8 mouse cellular contexts compared by ENCODE assay signal in the genomic region with DNA sequence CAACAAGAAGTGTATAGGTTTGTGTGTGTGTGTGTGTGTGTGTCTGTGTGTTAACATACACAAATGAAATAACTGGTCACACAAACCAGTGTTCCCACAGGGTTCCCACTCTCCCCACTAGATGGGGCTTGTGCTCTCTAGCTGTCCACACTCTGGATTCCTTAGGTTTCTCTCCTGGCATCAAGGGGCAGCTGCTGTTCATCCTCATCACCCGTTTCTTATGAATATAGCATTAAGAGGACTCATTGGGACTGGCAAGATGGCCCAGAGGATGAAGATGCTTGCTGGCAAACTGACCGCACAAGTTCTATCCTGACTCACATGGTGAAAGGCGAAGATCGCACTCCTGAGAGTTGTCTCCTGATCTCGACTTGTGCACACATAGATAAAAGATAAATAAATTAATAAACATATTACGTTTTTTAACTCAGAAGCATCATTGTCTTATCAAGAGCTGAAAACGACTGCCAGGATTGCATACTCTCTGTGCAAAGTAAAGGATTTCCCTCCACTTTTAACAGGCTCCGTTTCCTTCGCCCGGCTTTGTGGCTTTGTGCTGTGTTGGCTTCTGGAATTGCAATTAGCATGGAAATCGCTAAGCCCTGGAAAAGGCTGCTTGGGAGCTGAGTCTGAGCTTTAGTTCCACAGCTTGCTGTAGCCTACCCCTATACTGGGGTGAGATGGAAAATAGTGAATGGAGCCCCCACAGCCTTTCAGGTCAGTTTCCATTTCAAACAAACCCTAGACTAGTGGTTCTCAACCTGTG.
DNase-seq lines count a peak whose midpoint lies in the region; ATAC-seq and TF ChIP-seq lines count a peak whose summit lies in the region.

No protein-coding gene starts in this region.

- no peaks in the 10 kb centered on the region for H3K79me2 ChIP-seq in MEL (ENCODE audit: control insufficient read depth, insufficient read depth, low read length, poor library complexity)

- intact Hi-C loops in heart, postnatal 25 days (cut with DNase I): loop anchor here (1.0 kb wide), 2 partner anchors 448 to 520 kb away; no protein-coding TSS in a partner anchor

- peak; percentile 34 to 61 (median 48); a peak in 5 of 6 replicates for TF ChIP-seq CTCF in MEL (IDR thresholded peaks at IDR 0.05 in 2 of 3, conservative IDR thresholded peaks at IDR 0.05 in 1 of 3; ENCODE audit: control insufficient read depth in 1 of 3, insufficient read depth in 1 of 3, low read depth in 2 of 3, low read length in 3 of 3, poor library complexity in 1 of 3, severe bottlenecking in 1 of 3)

- H3K27ac ChIP-seq in MEL (ENCODE audit: control insufficient read depth, low read depth, low read length): no peak overlapping the region
- H3K27ac ChIP-seq in forebrain, embryonic 15.5 days (replicated peaks): no peak overlapping the region

- WGBS in forebrain, embryonic 15.5 days: 17% methylated on average over 11 of the region's 11 CpGs

- TF ChIP-seq RAD21 in MEL (IDR thresholded peaks at IDR 0.05; ENCODE audit: low read depth, low read length): peak; percentile 63

- no peaks in the 10 kb centered on the region for H3K36me3 ChIP-seq in MEL (ENCODE audit: control insufficient read depth in 1 of 2, insufficient read depth in 2 of 2, low read length in 2 of 2)
- H3K36me3 ChIP-seq in forebrain, embryonic 15.5 days: no peaks in the 10 kb centered on the region

- TF ChIP-seq POLR2A in MEL (IDR thresholded peaks at IDR 0.05; ENCODE audit: control insufficient read depth in 1 of 2, insufficient read depth in 1 of 2, low read depth in 1 of 2, low read length in 2 of 2, poor library complexity in 1 of 2): no peak

- H3K4me1 ChIP-seq in MEL (ENCODE audit: control insufficient read depth in 1 of 2, insufficient read depth in 2 of 2, low read length in 2 of 2): no peaks in the 10 kb centered on the region
- H3K4me1 ChIP-seq in forebrain, embryonic 15.5 days: peaks cover 5% of the 10 kb centered on the region; the same call in 1 of the 2 replicates

- H3K9ac ChIP-seq in MEL (ENCODE audit: control insufficient read depth, low read depth, low read length, poor library complexity, severe bottlenecking): no peak overlapping the region
- peak overlapping the region; percentile 44 for H3K9ac ChIP-seq in forebrain, embryonic 15.5 days (replicated peaks)

- ATAC-seq in forebrain, embryonic 15.5 days (replicated peaks): peak; percentile 87

- H3K4me3 ChIP-seq in MEL (ENCODE audit: control insufficient read depth in 1 of 2, insufficient read depth in 1 of 2, low read depth in 2 of 2, low read length in 2 of 2): no peak overlapping the region
- peak overlapping the region; percentile 29 for H3K4me3 ChIP-seq in forebrain, embryonic 15.5 days

- H3K4me2 ChIP-seq in forebrain, embryonic 15.5 days (replicated peaks): peak overlapping the region; percentile 44

- peak; percentile 33 for DNase-seq in MEL (ENCODE audit: low read depth, low spot score)
- DNase-seq in cerebellum, adult 11-12 months: peak; percentile 15
- peak; percentile 6 for DNase-seq in heart, postnatal 25 days (ENCODE audit: low spot score)
- DNase-seq in layer of hippocampus, adult 8-10 months (ENCODE audit: low spot score in 2 of 2): peak; percentile 29 to 67
- peak; percentile 68 for DNase-seq in lung, postnatal 14 days
- DNase-seq in right cerebral cortex, postnatal 25 days: peak; percentile 61
- no peak for DNase-seq in thymus, postnatal 10 days (ENCODE audit: low spot score in 2 of 2)

- H3K27me3 ChIP-seq in MEL (ENCODE audit: control insufficient read depth in 1 of 2, insufficient read depth in 2 of 2, low read length in 2 of 2): peaks cover 3 to 7% of the 10 kb centered on the region in 2 experiments; a peak in 3 of 4 replicates
- no peaks in the 10 kb centered on the region for H3K27me3 ChIP-seq in forebrain, embryonic 15.5 days

- TF ChIP-seq EP300 in MEL (IDR thresholded peaks at IDR 0.05; ENCODE audit: low read depth in 1 of 2, low read length in 2 of 2): no peak

- H3K9me3 ChIP-seq in MEL (replicated peaks; ENCODE audit: insufficient read depth, low read length): no peaks in the 10 kb centered on the region
- no peaks in the 10 kb centered on the region for H3K9me3 ChIP-seq in forebrain, embryonic 15.5 days

TF ChIP-seq in MEL, 35 proteins besides CTCF, POLR2A, EP300 and RAD21:
- TF ChIP-seq UBTF (IDR thresholded peaks at IDR 0.05; ENCODE audit: borderline replicate concordance, insufficient read depth, low read depth, low read length) (no peak), NRF1 (IDR thresholded peaks at IDR 0.05; ENCODE audit: insufficient read depth, low read depth, low read length, poor library complexity, severe bottlenecking) (no peak), BHLHE40 (IDR thresholded peaks at IDR 0.05; ENCODE audit: borderline replicate concordance, low read depth, low read length) (no peak), MEF2A (IDR thresholded peaks at IDR 0.05; ENCODE audit: extremely low read depth, insufficient replicate concordance, low read depth, low read length, poor library complexity, severe bottlenecking) (no peak), SMC3 (IDR thresholded peaks at IDR 0.05; ENCODE audit: low read depth, low read length) (peak; percentile 64), ZC3H11A (IDR thresholded peaks at IDR 0.05; ENCODE audit: low read depth, low read length) (0 out of 2 replicates have a peak, but pooled peaks have one; percentile 28)
TF ChIP-seq in MEL: peak in this region for 2.

Comparison
In these comparisons a context has a peak if more than half of its experiments do, and no peak if none do; other contexts are left out.
1. DNase-seq: peak in MEL (single experiment), cerebellum, adult 11-12 months (single experiment), heart, postnatal 25 days (single experiment), layer of hippocampus, adult 8-10 months (2 of 2), lung, postnatal 14 days (single experiment) and right cerebral cortex, postnatal 25 days (single experiment); none in thymus, postnatal 10 days (0 of 2).